Mouse (Mus musculus) R1 (cell line): ENCODE results near the gene Wdr86.
A peak's percentile ranks its signal among the peaks of the same experiment; 100 is the strongest.
"Not testable (repeated sequence)": the region's sequence is repeated elsewhere in the genome, so short reads cannot be mapped to it uniquely, and the experiment has no call there.

Experiments used
- DNase-seq: peaks from one replicate; pipeline ENCODE4 v3.0.0-alpha.2; 2018; ENCODE audit warnings: low read depth, low spot score

The Wdr86 gene

DNA sequence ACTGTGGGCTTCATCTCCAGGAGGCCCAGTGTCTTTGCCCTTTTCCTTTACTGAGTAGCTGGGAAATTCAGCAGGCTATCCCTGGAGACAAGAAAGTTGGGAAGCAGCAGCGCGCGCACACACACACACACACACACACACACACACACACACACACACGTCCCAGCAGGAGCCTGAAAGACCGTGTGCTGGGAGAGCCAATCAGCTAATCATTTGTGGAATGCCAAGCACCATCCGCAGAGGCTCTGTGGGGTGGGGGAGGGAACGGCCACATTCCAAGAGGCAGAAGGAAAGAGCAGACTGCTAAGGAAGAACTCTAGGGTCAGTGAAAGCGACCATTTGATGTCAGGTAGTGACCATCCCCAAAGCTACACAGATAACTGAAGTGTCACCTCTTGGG is 2.6 kb upstream of the Wdr86 start:
- DNase-seq, result peak; percentile 92

- DNase-seq, result no peak
These were observed 459 bp upstream of the Wdr86 start for GRCm38 (mm10) chr5:24730986-24731385.

GRCm38 (mm10) chr5:24729797-24730487 is 585 bp downstream of the Wdr86 start:
- peak; percentile 40 for DNase-seq

DNA sequence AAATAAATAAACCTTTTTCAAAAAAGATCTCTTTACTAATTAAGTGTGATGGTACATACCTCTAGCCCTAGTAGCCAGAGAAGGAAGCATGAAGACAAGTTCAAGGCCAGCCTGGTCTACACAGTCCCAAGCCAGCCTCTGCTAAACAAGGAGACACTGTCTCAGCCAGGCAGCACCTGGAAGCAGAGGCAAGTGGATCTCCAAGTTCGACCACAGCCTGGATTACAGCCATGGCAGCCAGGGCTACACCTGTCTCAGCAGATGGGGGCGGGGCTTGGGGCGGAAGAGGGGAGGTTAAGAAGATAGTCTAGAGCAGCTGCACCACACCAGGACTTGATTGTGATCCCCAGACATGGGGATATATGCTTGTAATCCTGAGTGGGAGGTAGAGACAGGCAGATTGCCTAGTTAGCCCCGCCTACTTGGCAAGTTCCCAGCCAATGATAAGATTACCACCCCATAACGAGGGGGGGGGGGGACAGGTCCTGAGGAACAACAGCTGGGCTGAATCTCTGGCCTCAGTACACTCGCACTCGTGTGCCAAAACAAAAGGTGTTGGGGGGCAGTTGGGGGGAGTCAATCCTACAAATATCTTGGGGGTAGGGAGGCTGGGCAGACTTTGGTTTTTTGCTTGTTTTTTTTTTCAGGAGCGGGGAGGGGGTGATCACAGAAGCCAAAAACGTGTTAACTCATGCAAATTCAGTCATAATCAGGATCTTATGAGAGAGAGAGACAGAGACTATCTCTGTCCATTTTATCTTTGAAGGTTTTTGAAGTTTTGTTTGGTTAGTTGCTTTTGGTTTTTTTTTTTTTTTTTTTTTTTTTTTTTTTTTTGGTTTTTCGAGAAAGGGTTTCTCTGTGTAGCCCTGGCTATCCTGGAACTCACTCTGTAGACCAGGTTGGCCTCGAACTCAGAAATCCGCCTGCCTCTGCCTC is 3.4 kb downstream of the Wdr86 start:
- DNase-seq, result peak; percentile 63

DNA sequence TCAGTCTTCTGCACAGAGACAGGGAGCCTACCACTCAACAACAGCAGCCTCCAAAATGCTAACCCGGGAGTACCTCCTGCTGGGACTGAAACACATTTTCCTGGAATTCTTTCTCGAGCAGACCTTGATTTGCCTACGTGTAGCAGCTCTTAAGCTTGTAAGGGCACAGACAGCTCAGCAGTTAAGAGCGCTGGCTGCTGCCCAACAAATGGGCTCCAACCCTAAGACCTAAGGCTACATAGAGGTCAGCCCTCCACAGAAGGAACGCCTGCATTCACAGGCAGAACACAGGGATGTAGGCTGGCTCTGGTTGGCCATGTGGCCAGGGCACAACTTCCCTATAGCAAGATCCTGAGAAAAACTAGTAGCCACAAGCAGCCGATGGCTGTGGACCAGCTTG is 4.6 kb downstream of the Wdr86 start:
- DNase-seq, result no peak

GRCm38 (mm10) chr5:24724805-24725204 is 5.7 kb downstream of the Wdr86 start:
- DNase-seq, result no peak

DNA sequence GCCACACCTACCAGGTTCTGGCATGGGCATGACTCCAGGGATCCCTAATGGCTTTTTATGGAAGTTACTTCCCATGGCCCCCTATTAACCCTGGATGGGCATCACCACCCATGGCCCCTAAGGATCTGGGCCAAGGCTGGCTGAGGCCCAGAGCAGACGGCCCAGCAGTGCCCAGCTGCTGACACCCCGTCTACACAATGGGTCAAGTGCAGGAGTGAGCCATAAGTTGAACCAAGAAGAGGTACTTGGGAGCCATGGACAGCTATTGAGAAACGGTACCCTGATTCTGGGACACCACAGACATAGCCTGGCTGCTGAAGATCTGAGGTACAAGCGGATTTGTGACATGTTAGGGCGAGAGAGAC is 6.3 kb downstream of the Wdr86 start:
- DNase-seq, result no peak

- no peak for DNase-seq
These were observed 6.8 kb downstream of the Wdr86 start for GRCm38 (mm10) chr5:24723527-24724269.

DNA sequence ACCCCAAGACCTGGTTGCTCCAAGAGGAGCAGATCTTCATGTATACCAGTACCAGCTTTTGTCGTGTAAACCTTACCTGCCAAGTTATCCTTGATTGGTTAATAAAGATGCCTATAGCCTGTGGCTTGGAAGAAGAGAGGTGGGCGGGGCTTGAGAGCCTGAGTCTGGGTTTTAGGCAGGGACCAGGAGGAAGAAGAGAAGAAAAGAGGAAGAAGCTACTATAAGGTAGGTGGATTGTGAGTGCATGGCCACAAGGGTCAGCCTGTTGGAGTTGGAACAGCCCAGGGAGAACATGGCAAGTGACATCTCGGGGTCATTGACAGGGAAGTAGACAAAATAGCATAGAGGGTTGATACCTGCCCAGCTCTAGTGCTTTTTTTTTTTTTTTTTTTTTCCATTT is 10.7 kb downstream of the Wdr86 start:
- DNase-seq, result no peak

DNA sequence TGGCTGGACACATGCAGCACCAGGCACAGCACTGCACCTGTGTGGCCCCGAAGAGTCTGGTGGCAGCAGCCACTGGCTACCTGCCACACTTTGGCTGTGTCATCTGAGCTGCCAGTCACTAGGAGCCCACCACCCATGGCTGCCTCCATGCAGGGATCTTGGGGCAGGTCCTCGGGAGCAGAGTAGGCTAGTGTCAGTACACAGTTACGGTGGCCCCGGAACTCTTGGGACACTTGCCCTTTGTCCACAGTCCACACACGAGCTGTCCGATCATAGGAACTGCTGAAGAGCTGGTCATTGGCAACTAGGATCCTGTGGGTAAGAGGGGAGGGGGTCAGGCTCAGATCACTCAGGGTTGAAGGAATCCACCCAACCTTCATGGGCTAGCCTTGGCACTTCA is 12.5 kb downstream of the Wdr86 start:
- DNase-seq, result no peak

DNA sequence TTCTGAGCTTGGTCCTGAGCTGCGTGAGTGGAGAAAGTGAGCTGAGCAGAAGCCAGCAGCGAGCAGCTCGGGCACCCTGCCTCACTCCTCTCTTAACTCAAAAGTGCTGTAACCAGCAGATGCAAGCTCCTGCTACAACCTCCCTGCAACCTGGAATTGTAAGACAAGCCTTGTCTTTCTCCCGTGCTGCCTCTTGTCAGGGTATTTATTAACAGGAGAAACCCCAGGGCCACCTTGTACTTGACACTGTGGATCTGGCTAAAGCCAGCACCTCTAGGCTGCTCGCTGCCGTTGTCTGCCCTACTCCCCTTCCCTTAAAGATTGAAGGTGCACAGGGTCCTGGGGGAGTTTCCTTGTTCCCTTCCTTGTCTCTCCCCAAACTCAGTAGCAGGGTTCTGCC is 16.5 kb downstream of the Wdr86 start:
- no peak for DNase-seq

DNA sequence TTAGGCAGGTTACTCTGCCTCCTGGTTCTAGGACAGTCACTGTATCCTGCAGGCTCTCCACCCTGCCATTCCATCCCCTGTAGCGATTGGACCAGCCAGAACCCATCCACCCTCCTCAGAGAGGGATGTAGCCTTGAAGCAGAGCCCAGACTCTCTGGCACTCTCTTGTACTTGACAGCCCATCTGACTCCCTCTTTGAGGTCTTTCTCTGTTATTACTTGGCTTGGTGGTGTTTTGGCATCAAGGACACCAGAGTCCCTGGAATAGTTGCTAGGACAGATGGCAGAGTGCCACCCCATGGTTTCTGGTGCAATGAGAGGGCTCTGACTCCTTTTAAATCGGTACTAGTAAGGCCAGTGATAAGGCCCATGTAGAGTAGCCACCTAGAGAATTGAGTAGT is 17.3 kb downstream of the Wdr86 start:
- DNase-seq, result no peak

DNA sequence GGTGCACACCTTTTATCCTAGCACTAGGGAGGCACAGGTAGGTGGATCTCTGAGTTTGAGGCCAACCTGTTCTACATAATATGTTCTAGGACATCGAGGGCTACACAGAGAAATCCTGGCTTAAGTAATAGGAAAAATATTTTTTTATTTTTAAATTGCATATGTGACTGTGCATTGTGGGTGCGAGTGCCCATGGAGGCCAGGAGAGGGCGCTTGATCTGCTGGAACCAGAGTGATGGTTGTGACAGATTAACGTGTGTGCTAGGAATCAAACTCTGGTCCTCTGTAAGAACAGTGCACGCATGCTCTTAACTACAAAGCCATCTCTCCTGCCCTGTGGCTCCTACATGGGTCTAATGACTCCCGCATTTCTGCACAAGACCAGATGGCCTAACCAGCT is 18.9 kb downstream of the Wdr86 start:
- DNase-seq, result peak; percentile 52

DNA sequence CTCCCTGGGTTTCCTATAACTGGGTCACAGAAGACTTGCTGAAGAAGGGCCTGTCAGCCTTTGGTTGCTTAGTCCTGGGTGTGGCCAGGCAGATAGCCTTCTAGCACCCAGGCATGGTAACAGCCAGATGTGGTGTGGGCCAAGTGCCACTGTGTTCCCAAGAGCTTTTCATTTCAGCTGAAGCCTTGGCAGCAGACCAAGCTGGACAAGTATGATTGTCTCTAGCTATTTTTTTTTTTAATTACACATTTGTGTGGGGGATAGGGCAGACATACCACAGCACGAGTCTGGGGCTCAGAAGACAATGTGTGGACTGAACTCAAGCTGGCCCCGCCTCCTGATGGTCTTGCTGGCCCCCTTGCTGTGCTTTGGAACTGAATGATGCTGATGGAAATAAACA is 20.6 kb downstream of the Wdr86 start:
- no peak for DNase-seq

DNA sequence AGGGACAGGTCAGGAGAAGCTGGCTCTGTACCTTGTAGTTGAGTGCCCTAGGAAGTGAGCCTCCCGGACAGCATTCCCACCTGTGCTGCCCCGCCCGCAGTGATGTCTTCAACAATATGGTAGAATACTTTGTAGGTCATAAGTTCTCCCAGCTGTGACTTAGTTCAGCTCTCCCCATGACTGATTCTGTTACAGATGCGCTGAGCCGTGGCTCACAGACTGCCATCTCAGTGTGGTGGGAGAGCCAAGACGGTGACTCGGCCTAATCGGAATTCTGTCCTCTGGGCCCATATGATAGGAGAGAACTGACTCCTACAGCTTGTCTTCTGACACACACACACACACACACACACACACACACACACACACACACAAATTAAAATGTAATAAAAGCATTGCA is 25.9 kb downstream of the Wdr86 start:
- DNase-seq, result no peak

DNA sequence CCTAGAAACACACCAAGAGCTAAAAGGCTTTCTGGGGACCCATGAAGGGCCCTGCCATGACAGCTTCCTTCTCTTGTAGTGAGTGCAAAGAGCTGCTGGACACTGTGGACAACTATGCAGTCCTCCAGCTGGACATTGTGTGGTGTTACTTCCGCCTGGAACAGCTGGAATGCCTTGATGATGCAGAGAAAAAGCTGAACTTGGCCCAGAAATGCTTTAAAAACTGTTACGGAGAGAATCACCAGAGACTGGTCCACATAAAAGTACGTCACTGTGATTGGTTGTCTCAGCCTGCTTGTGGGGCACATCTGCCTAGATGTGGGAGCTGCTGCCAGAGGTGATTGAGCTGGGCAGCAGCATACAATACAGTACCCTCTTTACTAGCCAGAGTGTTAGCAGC is 29.3 kb downstream of the Wdr86 start:
- DNase-seq, result no peak

GRCm38 (mm10) chr5:24696704-24697103 is 33.8 kb downstream of the Wdr86 start:
- DNase-seq, result no peak

GRCm38 (mm10) chr5:24687696-24688095 is 42.8 kb downstream of the Wdr86 start:
- peak; percentile 23 for DNase-seq

- DNase-seq, result not testable (repeated sequence)
These were observed 43.7 kb downstream of the Wdr86 start for GRCm38 (mm10) chr5:24686671-24687420.

- DNase-seq, result peak; percentile 68
These were observed 44.4 kb downstream of the Wdr86 start for GRCm38 (mm10) chr5:24686176-24686575.

- DNase-seq, result peak; percentile 100
These were observed 45.0 kb downstream of the Wdr86 start, which contains the start of gene Nub1 for GRCm38 (mm10) chr5:24685366-24686093. TSS of gene Nub1 (plus strand) at chr5:24685532.
